Mouse (Mus musculus) layer of hippocampus, adult 2 months (tissue): ENCODE measurements around the gene Olfr1286. TPM values are rescaled to one million over a fixed set of nuclear protein-coding genes. Genes with fewer than 3 reads are reported as not detected.

Source experiments
- DNase-seq, 2 experiments: peaks; one replicate each; pipeline ENCODE4 v3.0.0; 2022; ENCODE audit warnings: low spot score in 2 of 2
- H3K27ac ChIP-seq: fragments of 200-600 bp; 2 replicates; pipeline ENCODE4 v1.8.1; 2022
- H3K4me3 ChIP-seq: fragments of 200-600 bp; 2 replicates; pipeline ENCODE4 v1.8.1; 2022; ENCODE audit warnings: mild to moderate bottlenecking
- CTCF ChIP-seq: fragments of 200-600 bp; conservative IDR thresholded peaks from 2 replicates; pipeline ENCODE4 v1.8.1; 2022; ENCODE audit warnings: antibody characterized with exemption, mild to moderate bottlenecking, moderate library complexity
- long read RNA-seq, 2 experiments: library from polyadenylated mRNA; stranded (forward); transcript quantifications; one replicate each; pipeline ENCODE4 v2.0.0; 2021; ENCODE audit warnings: borderline mapping rate in 2 of 2
- total RNA-seq, 2 experiments: library from RNA; stranded (reverse); gene quantifications; 2 replicates each; pipeline ENCODE4 v1.2.3; 2021

The Olfr1286 gene
- total RNA-seq = not detected
- long read RNA-seq, experiment 1 = 0 reads
- long read RNA-seq, experiment 2 = 0 reads

DNA sequence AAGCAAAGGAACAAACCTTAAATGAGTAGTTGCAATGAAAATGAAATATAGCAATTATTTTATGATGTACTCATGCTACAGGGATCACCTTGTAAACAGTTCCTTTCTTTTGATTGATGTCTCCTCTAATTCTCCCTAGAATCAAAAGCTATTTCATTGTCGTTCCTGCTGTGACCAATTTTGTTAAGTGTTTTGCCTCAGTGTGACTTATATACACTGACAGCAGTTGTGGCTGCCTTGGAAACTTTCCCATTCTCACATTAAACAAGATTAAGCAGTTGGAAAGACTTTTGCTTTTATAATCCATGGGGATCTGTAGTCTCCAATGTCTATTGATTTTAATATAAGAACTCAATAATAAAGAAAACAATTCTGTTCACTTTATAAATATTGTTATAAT, at the start of gene Olfr1286:
Gene Olfr1286 (minus strand): TSS at position 185 of the 400 bp plus-strand sequence.
- no peak for TF ChIP-seq CTCF
- no peak for DNase-seq

DNA sequence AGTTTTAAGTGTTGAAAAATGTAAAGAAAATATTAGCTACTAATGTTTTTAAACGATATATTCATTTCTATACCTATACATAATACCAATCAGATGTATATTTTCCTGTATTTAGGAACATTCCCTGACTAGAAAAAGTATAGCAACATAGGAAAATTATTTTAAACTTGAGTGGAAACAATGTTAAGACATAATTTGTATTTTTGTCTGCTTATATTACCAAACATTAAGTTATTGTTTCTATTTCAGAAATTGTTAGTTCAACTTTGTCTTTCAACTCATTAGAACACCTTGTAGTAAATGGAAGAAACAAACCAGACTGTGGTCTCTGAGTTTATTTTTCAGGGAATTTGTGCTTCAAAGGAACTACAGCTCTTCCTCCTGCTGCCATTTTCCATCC, 25.9 kb upstream of the Olfr1286 start, which contains the start of gene Olfr1287:
Gene Olfr1287 (plus strand): TSS at position 301 of the 400 bp plus-strand sequence.
- DNase-seq = no peak

More for the DNA sequence above, at the start of gene Olfr1286:
- Histone ChIP-seq H3K4me3 (no peak within 1 kb of the TSS), H3K27ac (no peak within 1 kb of the TSS)

DNA sequence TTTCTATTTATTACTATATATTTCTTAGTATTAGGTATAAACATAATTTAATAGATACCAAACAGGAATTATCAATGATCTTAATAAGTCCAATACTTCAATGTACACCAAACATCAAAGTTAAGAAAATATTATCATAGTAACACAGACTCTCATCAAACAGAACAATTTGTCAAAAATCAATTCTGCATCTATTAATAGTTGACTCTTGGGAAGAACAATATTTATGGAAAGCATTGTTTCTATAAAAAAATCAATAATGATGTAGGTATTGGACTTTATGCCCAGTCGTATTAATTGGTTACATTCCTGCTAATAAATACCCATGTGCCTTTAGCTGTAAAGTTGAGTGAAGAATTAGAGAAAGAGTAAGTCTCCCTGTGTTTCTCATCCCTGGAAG, 47.7 kb downstream of the Olfr1286 start, which contains the start of gene Olfr1284:
Gene Olfr1284 (plus strand): TSS at position 301 of the 400 bp plus-strand sequence.
- H3K27ac ChIP-seq = no peak within 1 kb of the TSS
- no peak for DNase-seq
- TF ChIP-seq CTCF = no peak
- H3K4me3 ChIP-seq = no peak within 1 kb of the TSS

More for the DNA sequence above, 25.9 kb upstream of the Olfr1286 start, which contains the start of gene Olfr1287:
- Histone ChIP-seq H3K27ac (no peak within 1 kb of the TSS), H3K4me3 (no peak within 1 kb of the TSS)
- TF ChIP-seq CTCF = no peak

Other genes starting within 250 kb of the Olfr1286 start
- gene 4930430A15Rik, start 193.5 kb downstream of the Olfr1286 start, total RNA-seq = not detected
- gene Olfr1275, start 187.8 kb downstream of the Olfr1286 start, total RNA-seq = not detected
- not detected for gene Olfr1276, start 168.6 kb downstream of the Olfr1286 start, total RNA-seq
- not detected for gene Olfr1277, start 149.0 kb downstream of the Olfr1286 start, total RNA-seq
- gene Olfr1278, start 133.0 kb downstream of the Olfr1286 start, total RNA-seq = not detected
- gene Olfr1279, start 122.5 kb downstream of the Olfr1286 start, total RNA-seq = not detected
- not detected for gene Olfr1280, start 109.1 kb downstream of the Olfr1286 start, total RNA-seq
- gene Olfr1281, start 96.6 kb downstream of the Olfr1286 start, total RNA-seq = not detected
- not detected for gene Olfr1282, start 87.0 kb downstream of the Olfr1286 start, total RNA-seq
- gene Olfr1283, start 56.3 kb downstream of the Olfr1286 start, total RNA-seq = not detected
- gene Olfr1284, start 47.6 kb downstream of the Olfr1286 start, total RNA-seq = not detected
- not detected for gene Olfr1287, start 26.0 kb upstream of the Olfr1286 start, total RNA-seq
- gene Olfr1288, start 51.0 kb upstream of the Olfr1286 start, total RNA-seq = not detected
- not detected for gene Olfr1289, start 57.7 kb upstream of the Olfr1286 start, total RNA-seq
- gene Olfr1290, start 70.7 kb upstream of the Olfr1286 start, total RNA-seq = not detected
- not detected for gene Olfr1291-ps1, start 74.1 kb upstream of the Olfr1286 start, total RNA-seq
- gene Olfr1293-ps, start 102.1 kb upstream of the Olfr1286 start, total RNA-seq = not detected
- not detected for gene Olfr1294, start 117.2 kb upstream of the Olfr1286 start, total RNA-seq
- gene Olfr1295, start 146.6 kb upstream of the Olfr1286 start, total RNA-seq = not detected
- gene Olfr1297, start 203.4 kb upstream of the Olfr1286 start, total RNA-seq = not detected
- gene Olfr1298, start 226.1 kb upstream of the Olfr1286 start, total RNA-seq = not detected
- not detected for gene Olfr1299, start 238.3 kb upstream of the Olfr1286 start, total RNA-seq